Mouse (Mus musculus) right cerebral cortex, postnatal 14 days (tissue): ENCODE measurements around the gene 4930402H24Rik.

Experiments used
- DNase-seq: peaks from one replicate; pipeline ENCODE4 v3.0.0; 2022

The 4930402H24Rik gene

GRCm38 (mm10) chr2:130905751-130906583, at the start of gene 4930402H24Rik, which contains the start of gene Atrn:
TSS of gene 4930402H24Rik (minus strand) at chr2:130906406.
TSS of gene Atrn (plus strand) at chr2:130906495.
- peak; percentile 91 for DNase-seq

GRCm38 (mm10) chr2:130950548-130950947, 44.3 kb upstream of the 4930402H24Rik start:
- peak; percentile 97 for DNase-seq

GRCm38 (mm10) chr2:130949781-130950180, 43.6 kb upstream of the 4930402H24Rik start:
- no peak for DNase-seq

GRCm38 (mm10) chr2:130932865-130933264, 26.7 kb upstream of the 4930402H24Rik start:
- DNase-seq = no peak

GRCm38 (mm10) chr2:130929994-130930393, 23.8 kb upstream of the 4930402H24Rik start:
- DNase-seq = no peak

- no peak for DNase-seq
Observed at GRCm38 (mm10) chr2:130928530-130928929, 22.3 kb upstream of the 4930402H24Rik start.

- DNase-seq = no peak
Observed at GRCm38 (mm10) chr2:130928031-130928430, 21.8 kb upstream of the 4930402H24Rik start.

GRCm38 (mm10) chr2:130924950-130925349, 18.7 kb upstream of the 4930402H24Rik start:
- no peak for DNase-seq

- DNase-seq = no peak
Observed at GRCm38 (mm10) chr2:130919062-130919593, 12.9 kb upstream of the 4930402H24Rik start.

GRCm38 (mm10) chr2:130917686-130918085, 11.5 kb upstream of the 4930402H24Rik start:
- no peak for DNase-seq

- no peak for DNase-seq
Observed at GRCm38 (mm10) chr2:130916521-130917147, 10.4 kb upstream of the 4930402H24Rik start.

GRCm38 (mm10) chr2:130914873-130915272, 8.7 kb upstream of the 4930402H24Rik start:
- no peak for DNase-seq

- DNase-seq = no peak
Observed at GRCm38 (mm10) chr2:130911691-130912090, 5.5 kb upstream of the 4930402H24Rik start.

GRCm38 (mm10) chr2:130906584-130907315, 544 bp upstream of the 4930402H24Rik start:
- DNase-seq = peak; percentile 22

- DNase-seq = no peak
Observed at GRCm38 (mm10) chr2:130898783-130899182, 7.4 kb downstream of the 4930402H24Rik start.

GRCm38 (mm10) chr2:130897856-130898255, 8.3 kb downstream of the 4930402H24Rik start:
- no peak for DNase-seq

- no peak for DNase-seq
Observed at GRCm38 (mm10) chr2:130896944-130897343, 9.3 kb downstream of the 4930402H24Rik start.

- no peak for DNase-seq
Observed at GRCm38 (mm10) chr2:130887456-130887855, 18.8 kb downstream of the 4930402H24Rik start.

GRCm38 (mm10) chr2:130886983-130887382, 19.2 kb downstream of the 4930402H24Rik start:
- DNase-seq = no peak

- DNase-seq = no peak
Observed at GRCm38 (mm10) chr2:130877376-130877775, 28.8 kb downstream of the 4930402H24Rik start.

- no peak for DNase-seq
Observed at GRCm38 (mm10) chr2:130870916-130871315, 35.3 kb downstream of the 4930402H24Rik start.

GRCm38 (mm10) chr2:130862091-130862490, 44.1 kb downstream of the 4930402H24Rik start:
- no peak for DNase-seq

GRCm38 (mm10) chr2:130852964-130853363, 53.2 kb downstream of the 4930402H24Rik start:
- no peak for DNase-seq
